Mouse (Mus musculus): ENCODE measurements around the gene Tifab. TPM values are rescaled to one million over a fixed set of nuclear protein-coding genes. Genes with fewer than 3 reads are reported as not detected.

The Tifab gene
- polyA plus RNA-seq, 1 experiment = 13.9 TPM

DNA sequence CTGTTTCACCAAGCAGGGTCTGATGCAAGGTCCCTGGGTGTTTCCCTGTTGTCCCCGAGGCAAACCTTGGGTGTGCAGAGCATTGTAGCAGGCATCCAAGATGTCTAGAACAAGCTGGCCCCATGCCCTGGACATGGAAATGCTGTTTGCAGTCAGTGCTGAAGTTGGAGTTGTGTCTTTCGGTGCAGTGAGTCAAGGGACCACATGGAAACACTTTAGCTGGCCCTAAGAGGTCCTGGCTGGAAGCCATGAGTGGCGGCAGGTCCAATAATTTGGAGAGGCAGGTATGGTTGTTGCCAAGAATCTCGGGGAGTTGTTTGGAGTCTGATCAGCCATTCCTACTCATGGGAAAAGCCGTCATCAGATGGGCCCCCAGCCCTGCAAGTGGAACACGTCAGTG is 14.9 kb downstream of the Tifab start:
- DNase-seq = peak; percentile 72
- 29% methylated on average over 6 of the region's 6 CpGs for WGBS
- no peaks in the 10 kb centered on the region for H3K4me1 ChIP-seq (ENCODE audit: control insufficient read depth, insufficient read depth, low read length)
- TF ChIP-seq CTCF (IDR thresholded peaks at IDR 0.05; ENCODE audit: insufficient read depth, low read length) (no peak), POLR2A (IDR thresholded peaks at IDR 0.05; ENCODE audit: borderline replicate concordance, extremely low read depth, low read depth, low read length) (no peak)
- no peak overlapping the region for H3K4me3 ChIP-seq (replicated peaks; ENCODE audit: extremely low read depth, low read depth, low read length)

DNA sequence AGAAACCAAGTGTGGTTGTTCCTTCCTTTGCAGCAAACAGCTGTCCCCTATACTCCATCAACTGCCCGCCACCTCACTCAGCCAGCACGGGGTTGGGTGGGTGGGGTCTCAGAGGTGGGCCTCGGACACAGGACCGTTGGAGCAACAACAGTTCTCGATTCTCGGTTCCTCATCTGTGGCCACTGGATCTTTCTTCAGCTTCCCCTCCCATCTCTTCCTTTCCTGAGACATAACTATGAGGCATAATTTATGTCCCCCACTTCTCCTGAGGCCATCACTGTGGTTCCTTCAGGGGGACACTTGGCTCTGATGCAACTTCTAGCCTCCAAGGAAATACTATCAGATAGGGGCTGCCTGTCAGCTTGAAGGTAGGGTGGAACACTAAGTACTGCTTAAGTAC is 15.8 kb downstream of the Tifab start:
- 61% methylated on average over 6 of the region's 6 CpGs for WGBS
- Histone ChIP-seq H3K4me1 (ENCODE audit: control insufficient read depth, insufficient read depth, low read length) (no peaks in the 10 kb centered on the region), H3K4me3 (replicated peaks; ENCODE audit: extremely low read depth, low read depth, low read length) (no peak overlapping the region)
- TF ChIP-seq POLR2A (IDR thresholded peaks at IDR 0.05; ENCODE audit: borderline replicate concordance, extremely low read depth, low read depth, low read length) (no peak), CTCF (IDR thresholded peaks at IDR 0.05; ENCODE audit: insufficient read depth, low read length) (no peak)
- no peak for DNase-seq

DNA sequence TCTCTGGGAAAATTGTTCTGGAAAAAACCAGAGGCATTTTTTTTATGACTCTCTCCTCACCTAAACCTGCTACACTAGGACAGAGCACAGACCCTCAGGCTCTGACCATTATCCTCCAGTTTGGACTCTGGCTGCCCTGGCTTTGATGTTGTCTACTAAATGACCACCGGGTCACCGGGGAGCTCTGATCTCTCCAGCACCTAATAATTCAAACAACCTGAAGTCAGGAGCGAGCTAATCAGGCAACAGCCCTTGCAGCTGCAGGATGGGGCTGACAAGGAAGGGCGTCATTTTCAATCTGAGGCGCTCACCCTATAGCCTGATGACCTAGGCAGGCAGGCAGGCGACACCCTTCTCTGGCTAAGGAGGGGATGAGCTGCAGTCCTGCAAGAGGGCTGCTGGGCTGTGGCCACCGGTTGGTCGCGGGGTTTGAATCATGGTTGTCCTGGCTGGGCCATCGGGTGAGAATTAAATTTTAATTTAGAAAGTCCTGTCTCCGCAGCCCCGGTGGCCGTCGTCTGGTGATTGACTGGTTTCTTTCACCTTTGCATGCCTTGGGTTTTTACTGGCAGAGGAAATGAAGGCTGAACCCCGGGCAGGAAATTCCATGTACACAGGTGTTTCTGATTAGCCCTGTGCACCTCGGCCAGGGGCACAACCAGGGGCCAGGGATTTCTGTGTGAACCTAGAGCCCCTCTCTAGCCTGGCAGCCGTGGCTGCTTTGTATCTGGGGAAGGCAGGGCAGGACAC is 18.9 kb downstream of the Tifab start:
- no peak overlapping the region for H3K4me3 ChIP-seq (replicated peaks; ENCODE audit: extremely low read depth, low read depth, low read length)
- TF ChIP-seq POLR2A (IDR thresholded peaks at IDR 0.05; ENCODE audit: borderline replicate concordance, extremely low read depth, low read depth, low read length) (no peak), CTCF (IDR thresholded peaks at IDR 0.05; ENCODE audit: insufficient read depth, low read length) (no peak)
- no peak for DNase-seq
- WGBS = 21% methylated on average over 17 of the region's 17 CpGs
- no peaks in the 10 kb centered on the region for H3K4me1 ChIP-seq (ENCODE audit: control insufficient read depth, insufficient read depth, low read length)

DNA sequence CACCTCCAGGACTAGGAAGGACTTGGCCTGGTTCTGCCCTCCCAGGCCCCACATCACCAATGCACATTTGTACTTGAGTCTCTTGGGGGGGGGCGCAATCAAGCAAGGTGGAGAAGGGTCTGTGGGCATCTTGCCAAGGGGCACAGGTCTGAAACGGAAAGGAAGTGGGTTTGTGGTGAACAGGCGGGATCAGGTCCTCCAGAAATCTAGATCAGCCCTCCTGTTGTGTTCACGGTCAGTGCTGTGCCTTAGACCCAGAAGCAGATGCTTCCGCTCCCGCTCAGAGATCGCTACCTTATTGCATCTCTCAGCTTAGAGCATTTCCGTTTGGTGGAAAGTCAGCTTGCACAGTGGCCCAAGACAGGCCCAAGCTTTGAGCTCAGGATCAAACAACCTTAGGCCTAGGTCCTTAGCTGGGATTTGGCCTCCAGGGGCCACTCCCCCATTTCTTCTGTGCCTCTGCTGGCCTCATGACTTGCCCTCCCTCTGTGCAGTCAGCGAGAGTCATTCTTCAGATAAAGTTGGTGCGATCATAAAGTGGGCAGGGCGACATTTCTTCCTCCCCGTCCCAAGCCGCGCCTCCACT is 19.6 kb downstream of the Tifab start:
- Histone ChIP-seq H3K4me1 (ENCODE audit: control insufficient read depth, insufficient read depth, low read length) (no peaks in the 10 kb centered on the region), H3K4me3 (replicated peaks; ENCODE audit: extremely low read depth, low read depth, low read length) (no peak overlapping the region)
- TF ChIP-seq CTCF (IDR thresholded peaks at IDR 0.05; ENCODE audit: insufficient read depth, low read length) (no peak), POLR2A (IDR thresholded peaks at IDR 0.05; ENCODE audit: borderline replicate concordance, extremely low read depth, low read depth, low read length) (no peak)
- 34% methylated on average over 14 of the region's 14 CpGs for WGBS
- DNase-seq = no peak

DNA sequence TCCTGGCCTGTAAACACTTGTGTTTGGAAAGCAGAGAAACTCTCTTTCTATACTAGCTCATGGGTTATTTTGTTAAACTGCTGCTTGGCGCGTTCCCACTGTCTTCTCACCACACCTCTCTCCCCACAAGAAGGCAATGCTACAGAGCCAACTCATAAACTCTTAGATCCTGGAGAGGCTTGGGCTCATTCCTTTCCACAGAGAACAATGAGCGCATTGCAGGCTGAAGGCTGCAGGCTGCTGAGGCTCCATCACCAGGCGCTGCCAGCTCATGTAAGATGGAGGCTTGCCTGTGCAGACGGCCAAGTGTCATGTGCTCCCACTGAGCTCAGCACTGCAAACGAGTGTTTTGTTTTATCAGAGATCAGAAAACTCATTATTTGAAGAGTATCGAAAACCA is 23.0 kb downstream of the Tifab start:
- no peak for DNase-seq
- no peak overlapping the region for H3K4me3 ChIP-seq (replicated peaks; ENCODE audit: extremely low read depth, low read depth, low read length)
- H3K4me1 ChIP-seq (ENCODE audit: control insufficient read depth, insufficient read depth, low read length) = peaks cover 3% of the 10 kb centered on the region; the same call in 1 of the 2 replicates
- 63% methylated on average over 7 of the region's 7 CpGs for WGBS
- TF ChIP-seq CTCF (IDR thresholded peaks at IDR 0.05; ENCODE audit: insufficient read depth, low read length) (no peak), POLR2A (IDR thresholded peaks at IDR 0.05; ENCODE audit: borderline replicate concordance, extremely low read depth, low read depth, low read length) (no peak)

DNA sequence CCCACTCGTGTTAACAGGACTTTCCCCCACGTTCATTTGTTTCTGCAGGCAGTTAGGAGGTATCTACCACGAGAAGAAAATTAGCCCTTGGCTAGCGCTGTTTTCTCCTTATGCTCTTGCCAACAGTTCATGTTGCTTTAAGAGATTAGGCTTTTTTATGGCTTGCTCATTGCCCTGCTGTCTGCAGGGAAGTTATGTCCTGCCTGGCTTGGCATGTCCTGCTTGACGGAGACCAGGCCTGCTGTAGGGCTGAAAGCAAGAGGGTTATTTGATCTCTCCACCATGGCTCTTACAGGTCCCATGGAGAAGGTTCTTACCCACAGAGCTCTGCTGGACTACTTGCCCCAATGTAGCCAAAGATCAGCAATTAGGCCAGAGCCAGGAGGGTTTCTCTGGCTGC is 23.6 kb downstream of the Tifab start:
- TF ChIP-seq CTCF (IDR thresholded peaks at IDR 0.05; ENCODE audit: insufficient read depth, low read length) = no peak
- TF ChIP-seq POLR2A (IDR thresholded peaks at IDR 0.05; ENCODE audit: borderline replicate concordance, extremely low read depth, low read depth, low read length) = no peak

DNA sequence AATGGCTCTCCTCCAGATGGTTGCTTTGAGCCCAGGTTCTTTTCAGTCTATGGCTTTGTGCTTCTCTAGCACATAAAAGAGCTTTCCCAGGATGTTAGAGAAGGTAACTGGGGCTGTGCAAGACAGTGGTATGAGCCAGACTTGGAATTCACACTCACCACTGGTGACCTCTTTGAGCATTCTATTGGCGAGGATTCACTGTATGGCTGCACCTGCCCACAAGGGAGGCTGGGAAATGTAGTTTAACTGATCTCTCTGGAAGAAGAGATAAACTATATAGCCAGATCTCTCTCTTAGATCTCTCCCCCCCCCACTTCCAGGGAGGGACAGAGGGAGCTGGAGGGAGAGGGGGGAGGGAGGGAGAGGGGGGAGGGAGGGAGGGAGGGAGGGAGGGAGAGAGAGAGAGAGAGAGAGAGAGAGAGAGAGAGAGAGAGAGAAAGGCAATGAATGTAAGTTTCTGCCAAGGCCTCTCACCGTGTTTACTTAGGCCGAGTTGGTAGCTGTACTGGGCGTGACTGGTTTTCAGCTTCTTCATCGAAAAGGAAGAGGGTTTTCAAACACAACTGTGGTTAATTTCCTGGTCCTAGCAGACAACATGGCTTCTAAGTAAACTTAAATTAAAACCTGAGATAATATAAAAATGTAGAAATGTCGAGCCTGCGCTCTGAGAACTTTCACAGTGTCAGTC is 25.8 kb downstream of the Tifab start:
- WGBS = 28% methylated on average over 7 of the region's 7 CpGs
- H3K4me1 ChIP-seq (ENCODE audit: control insufficient read depth, insufficient read depth, low read length) = peaks cover 3% of the 10 kb centered on the region; the same call in 1 of the 2 replicates
- DNase-seq = no peak
- TF ChIP-seq CTCF (IDR thresholded peaks at IDR 0.05; ENCODE audit: insufficient read depth, low read length) (no peak), POLR2A (IDR thresholded peaks at IDR 0.05; ENCODE audit: borderline replicate concordance, extremely low read depth, low read depth, low read length) (no peak)
- H3K4me3 ChIP-seq (replicated peaks; ENCODE audit: extremely low read depth, low read depth, low read length) = no peak overlapping the region

More for the DNA sequence above, 23.6 kb downstream of the Tifab start:
- Histone ChIP-seq H3K4me1 (ENCODE audit: control insufficient read depth, insufficient read depth, low read length) (peaks cover 3% of the 10 kb centered on the region; the same call in 1 of the 2 replicates), H3K4me3 (replicated peaks; ENCODE audit: extremely low read depth, low read depth, low read length) (no peak overlapping the region)
- DNase-seq = no peak
- 52% methylated on average over 5 of the region's 5 CpGs for WGBS

DNA sequence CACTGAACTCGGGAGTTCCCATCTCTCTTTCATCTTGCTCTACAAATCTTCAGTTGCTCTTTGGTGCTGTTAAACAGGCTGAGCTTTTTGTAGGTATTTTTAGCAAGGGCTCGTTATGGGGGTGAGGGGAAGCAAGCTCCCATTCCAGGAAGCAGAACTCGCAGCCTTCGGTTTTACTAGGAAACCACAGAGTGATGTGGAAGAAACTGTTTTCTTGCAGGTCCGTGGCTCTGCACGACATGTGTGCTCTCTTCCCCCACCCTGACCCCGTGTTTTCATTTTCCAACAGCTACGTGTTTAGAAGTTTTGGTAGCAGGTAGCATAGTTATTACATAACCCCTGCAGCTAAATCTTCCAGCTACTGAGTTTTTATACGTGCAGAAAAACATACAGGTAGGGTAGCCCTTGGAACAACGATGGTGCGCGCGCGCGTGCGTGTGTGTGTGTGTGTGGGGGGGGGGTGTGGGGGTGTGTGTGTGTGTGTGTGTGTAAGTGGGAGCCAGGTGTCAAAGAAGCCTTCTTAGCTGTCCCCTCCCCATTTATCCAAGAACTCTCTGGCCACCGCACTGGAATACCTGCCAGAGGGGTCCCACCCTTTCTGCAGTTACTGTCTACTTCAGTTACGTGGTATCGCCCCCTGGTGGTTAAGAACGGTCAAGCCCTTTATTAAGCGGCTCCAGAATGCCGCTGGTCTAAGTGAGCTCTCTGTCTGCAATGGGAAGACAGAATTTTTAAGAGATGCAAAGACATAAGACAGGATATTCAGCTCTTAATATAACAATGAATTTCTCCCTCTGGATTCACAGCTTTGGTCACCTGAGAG is 27.1 kb downstream of the Tifab start:
- DNase-seq = peak; percentile 47
- 38% methylated on average over 22 of the region's 22 CpGs for WGBS
- no peak overlapping the region for H3K4me3 ChIP-seq (replicated peaks; ENCODE audit: extremely low read depth, low read depth, low read length)
- TF ChIP-seq CTCF (IDR thresholded peaks at IDR 0.05; ENCODE audit: insufficient read depth, low read length) (peak; percentile 63), POLR2A (IDR thresholded peaks at IDR 0.05; ENCODE audit: borderline replicate concordance, extremely low read depth, low read depth, low read length) (no peak)
- peaks cover 3% of the 10 kb centered on the region; the same call in 1 of the 2 replicates for H3K4me1 ChIP-seq (ENCODE audit: control insufficient read depth, insufficient read depth, low read length)

DNA sequence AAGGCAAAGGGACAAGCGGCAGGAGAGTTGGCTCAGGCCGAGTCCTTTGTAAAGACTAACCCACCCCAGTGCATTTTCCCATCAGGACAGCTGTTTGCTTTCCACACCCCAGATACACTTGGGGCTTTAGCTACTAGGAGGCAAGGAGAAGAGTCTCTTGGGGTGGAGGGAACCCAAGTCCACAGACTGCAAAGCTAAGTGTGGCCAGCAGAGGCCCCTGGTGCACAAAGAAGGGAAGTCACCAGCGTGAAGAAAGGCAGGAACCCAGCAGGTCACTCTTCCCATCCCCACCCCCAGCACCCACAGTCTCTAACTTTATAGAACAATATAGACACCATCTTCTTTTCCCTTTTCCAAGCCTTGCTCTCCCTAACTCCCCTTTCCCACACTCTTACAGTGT is 33.2 kb downstream of the Tifab start:
- TF ChIP-seq POLR2A (IDR thresholded peaks at IDR 0.05; ENCODE audit: borderline replicate concordance, extremely low read depth, low read depth, low read length) = no peak
- TF ChIP-seq CTCF (IDR thresholded peaks at IDR 0.05; ENCODE audit: insufficient read depth, low read length) = peak; percentile 62
- no peaks in the 10 kb centered on the region; the same call in 1 of the 2 replicates for H3K4me1 ChIP-seq (ENCODE audit: control insufficient read depth, insufficient read depth, low read length)
- H3K4me3 ChIP-seq (replicated peaks; ENCODE audit: extremely low read depth, low read depth, low read length) = no peak overlapping the region
- WGBS = 57% methylated on average over 3 of the region's 3 CpGs
- DNase-seq = no peak

Measured in lung, adult 2 months (tissue).